Mouse (Mus musculus) forelimb bud, embryonic 11.5 days (tissue): ENCODE data around the gene Rad51ap1.

Source experiments
- DNase-seq: peaks from one replicate; pipeline ENCODE4 v3.0.0-alpha.2; 2012; ENCODE audit warnings: low read depth, low spot score

Rad51ap1 gene

DNA sequence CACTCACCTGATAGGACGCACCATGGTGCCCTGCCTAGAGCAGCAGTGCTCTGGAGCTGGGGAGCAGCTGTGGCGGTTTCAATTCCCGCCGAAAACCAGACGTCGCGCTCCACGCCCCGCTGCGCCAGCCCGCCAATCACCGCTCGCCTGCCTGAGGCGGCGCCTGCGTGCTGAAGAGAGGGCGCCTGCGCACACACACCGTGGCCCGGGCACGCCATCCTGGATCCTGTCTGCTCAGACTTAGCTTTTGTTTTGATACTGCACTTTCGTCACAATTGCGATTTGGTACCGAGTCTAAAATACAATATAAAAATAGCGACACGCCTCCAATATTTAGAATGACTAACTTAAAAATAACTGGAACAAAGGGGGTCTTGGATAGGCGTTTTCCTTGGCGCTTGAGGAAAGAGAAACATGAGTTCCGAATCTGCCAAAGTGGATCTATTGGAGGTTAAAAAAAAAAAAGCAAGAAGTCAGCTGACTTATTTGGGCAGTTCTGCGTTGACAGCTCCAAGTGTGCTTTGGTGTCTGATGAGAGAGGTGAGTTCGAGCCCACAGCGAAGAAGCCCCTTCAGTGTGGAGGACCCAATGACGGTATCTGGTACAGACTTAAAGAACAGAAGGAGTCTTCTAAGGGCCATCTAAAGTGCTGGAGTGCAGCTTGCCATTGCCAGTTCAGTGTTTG is at the start of gene Rad51ap1, which contains the start of gene D6Wsu163e:
Gene Rad51ap1, minus strand, starts transcription at position 101 of the 685 bp plus-strand sequence.
Gene D6Wsu163e, plus strand, starts transcription at position 476 of the 685 bp plus-strand sequence.
- peak; percentile 95 for DNase-seq

DNA sequence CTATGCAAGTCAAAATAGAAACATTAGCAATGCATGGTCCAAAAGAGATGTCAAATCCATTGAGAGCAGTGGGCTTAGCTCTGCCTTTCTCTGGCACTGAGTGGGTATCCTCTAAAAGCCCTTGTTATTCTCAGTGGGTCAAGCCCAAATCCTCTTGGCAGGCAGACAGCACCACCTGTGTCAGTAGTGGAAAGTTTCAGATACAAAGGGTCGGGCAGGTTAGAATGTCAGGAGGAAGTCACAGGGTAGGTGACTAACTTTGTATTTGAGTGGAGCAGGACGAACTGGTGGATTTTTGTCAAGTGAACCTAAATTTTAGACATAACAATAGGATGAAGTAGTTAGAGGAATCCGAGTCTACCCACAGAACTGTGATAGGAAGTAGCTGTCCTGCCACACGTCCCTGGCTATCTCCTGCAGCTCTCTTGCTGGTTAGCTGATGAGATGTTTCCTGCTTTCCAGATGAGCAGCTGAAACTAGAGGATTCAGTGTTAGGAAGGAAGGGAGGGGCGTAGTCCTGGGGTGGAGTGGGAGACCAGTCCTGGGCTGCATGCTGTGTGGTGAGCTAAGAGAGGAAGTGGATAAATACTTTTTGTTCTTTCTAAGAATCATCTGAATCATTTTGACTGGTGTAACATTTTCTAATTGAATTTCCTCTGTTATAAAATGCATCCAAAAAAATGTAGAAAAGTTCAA is 42.3 kb upstream of the Rad51ap1 start:
- DNase-seq, result no peak

DNA sequence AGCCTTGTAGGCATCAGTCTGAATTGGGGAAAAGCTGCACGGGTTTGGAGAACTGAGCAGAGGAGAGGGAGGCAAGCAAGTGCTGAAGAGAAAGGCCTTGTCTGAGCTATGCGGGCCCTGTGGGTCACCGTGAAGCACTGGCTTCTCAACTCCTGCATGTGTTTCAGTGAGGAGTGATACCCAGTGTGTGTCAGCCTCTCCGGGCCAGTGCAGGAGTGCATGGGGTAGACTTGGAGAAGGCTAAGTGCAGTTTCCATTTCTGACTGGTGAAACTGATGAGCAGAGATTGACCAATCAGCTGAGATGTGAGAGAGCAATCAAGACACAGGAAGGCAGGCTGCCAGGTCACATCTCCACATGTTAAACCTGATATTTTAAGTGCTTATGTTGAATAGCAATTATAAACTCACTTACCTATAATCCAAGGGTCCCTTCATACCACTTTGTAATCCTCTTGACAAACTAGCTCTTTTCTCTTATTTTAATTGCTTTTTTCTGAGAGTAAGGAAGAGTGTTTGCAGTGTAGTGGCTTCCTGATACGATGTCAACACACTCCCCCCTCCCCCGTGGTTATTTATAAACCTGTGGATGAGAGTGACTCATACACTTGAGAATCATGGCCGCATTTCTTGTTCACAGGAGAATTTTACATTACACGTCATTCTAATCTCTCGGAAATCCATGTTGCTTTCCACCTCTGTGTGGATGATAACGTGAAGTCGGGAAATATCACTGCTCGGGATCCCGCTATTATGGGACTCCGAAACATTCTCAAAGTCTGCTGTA is 27.0 kb upstream of the Rad51ap1 start:
- DNase-seq, result no peak

- DNase-seq, result no peak
Observed at GRCm38 (mm10) chr6:126963426-126963825, 24.0 kb upstream of the Rad51ap1 start.

- DNase-seq, result no peak
Observed at GRCm38 (mm10) chr6:126962709-126963108, 23.3 kb upstream of the Rad51ap1 start.

GRCm38 (mm10) chr6:126961371-126962018 is 22.1 kb upstream of the Rad51ap1 start:
- DNase-seq, result no peak

GRCm38 (mm10) chr6:126955734-126956133 is 16.3 kb upstream of the Rad51ap1 start:
- DNase-seq, result peak; percentile 88

DNA sequence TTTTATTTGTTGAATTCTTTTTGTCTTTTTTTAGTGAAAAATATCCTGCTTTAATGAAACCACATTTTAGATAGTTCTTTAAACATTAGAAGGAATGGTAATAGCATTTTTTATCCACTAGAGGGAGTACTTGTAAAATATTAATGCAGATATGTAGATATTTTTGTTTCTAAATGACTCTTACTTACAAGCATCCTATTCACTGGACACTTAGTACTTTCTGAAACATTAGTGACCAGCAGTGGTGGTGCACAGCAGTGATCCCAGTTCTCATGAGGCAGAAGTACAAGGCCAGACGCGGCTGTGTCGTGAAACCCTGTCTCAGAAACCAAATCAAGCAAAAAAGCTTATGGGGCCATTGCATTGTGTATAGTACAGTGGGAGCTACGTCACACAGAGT is 8.9 kb upstream of the Rad51ap1 start:
- DNase-seq, result no peak

DNA sequence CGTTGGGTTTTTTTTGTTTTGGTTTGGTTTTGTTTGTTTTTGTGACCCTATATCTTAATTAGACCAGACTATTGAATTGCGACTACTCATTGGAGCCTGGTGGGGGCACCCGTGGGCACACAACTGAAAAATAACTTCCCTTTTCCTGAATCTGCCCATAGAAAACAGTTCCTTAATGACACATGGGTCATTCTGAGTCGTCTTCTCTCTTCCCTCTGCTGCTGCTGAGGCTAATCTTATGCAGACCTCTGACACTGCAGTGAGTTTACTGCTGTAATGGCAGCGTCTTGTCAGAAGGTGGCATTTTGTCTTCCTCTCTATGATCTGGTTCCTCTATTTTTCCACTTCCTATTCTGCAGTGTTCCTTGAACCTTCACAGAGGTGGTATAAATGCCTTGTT is 1.1 kb upstream of the Rad51ap1 start:
- no peak for DNase-seq

DNA sequence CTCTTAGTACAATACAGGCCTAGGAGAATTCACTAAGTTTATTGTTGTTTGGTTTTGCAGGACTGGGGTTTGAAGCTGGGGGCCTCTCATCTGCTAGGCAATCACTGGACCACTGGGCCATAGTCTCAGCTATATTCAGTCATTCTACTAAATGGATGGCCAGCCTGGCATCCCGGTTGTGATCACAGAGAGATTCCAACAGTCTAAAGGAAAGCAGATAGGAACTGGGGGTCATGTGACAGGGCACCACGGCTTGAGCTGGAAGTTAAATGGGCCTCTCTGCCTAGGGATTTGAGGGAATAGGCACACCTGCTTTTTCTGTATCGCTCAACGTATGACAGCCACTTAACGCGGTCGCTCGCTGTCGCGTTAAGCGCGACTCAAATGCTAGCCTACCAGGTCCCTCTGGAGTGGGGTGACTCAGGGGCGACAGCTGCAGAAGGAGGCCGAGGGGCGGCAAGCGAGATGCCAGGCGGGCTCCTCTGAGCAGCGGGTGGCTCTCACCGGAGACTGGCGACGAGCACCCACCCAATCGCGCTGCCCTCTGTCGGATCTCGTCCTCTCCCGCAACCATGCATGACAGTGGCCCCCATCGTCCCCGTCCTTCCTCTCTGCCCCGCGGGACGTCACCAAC is 417 bp downstream of the Rad51ap1 start:
- DNase-seq, result no peak

DNA sequence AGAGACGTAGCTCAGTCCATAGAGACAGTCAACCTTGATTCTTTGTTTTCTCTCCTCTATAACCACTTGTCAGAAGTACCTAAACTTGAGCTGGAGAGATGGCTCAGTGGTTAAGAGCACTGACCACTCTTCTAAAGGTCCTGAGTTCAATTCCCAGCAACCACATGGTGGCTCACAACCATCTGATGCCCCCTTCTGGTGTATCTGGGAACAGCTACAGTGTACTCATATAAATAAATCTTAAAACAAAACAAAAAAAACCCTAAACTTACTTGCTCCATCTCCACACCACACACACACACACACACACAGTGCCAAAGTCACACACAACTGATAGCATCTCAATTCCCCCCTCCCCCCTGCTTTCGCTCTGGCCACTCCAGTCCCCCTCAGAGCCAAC is 1.3 kb downstream of the Rad51ap1 start:
- DNase-seq, result no peak

DNA sequence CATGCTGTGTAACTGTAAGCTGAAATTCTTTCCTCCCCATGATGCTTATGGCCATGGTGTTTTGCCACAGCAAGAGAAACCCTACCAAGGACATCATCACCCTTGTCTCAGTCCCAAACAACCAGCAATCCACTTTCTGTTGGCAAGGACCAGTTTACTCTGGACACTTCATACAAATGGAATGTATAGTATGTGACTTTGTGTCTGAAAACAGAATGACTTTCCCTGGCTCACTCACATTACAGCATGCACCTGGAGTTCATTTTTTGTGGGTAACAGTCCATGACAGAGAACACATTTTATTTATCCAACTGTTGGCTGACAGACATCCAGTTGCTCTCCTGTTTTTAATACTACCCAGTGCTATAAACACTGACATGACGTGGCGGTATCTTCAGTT is 6.5 kb downstream of the Rad51ap1 start:
- DNase-seq, result no peak

DNA sequence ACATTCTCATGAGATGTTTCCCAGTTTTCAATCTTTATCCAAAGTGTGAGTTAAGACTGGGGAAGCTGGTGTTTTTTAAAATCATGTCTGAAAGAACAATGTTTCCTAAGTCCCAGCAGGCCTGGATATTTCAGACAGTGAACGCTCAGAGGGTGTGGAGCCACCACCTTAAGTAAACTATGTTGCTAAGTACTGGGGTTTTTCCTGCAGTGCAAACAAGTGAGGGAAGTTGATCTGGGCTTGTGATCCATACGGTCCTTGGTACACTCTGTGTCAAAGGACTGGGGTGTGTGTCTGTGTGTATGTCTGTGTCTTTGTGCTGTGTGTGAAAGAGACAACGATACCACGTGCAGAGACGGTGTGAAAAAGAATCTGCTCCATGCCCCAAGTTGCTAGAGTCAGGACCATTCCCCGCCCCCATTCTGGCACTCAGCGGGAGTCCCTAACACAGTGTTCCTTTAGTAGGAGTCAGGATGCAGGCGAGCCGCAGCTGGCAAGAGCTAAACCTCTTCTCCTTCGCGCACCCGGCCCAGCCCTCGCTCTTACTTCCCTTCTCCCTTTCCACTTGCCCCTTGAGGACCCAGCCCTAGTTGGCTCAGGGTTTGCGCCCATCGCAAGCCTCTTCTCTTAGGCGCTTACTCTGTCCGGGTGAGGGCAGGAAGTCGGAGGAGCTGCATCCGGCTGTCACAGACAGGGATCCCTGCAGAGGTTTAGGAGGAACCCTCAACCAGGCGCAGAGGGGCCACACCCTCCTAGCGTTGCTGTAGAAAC is 18.1 kb downstream of the Rad51ap1 start, which contains the start of gene Dyrk4:
Gene Dyrk4, minus strand, starts transcription at position 729 of the 771 bp plus-strand sequence.
- no peak for DNase-seq

DNA sequence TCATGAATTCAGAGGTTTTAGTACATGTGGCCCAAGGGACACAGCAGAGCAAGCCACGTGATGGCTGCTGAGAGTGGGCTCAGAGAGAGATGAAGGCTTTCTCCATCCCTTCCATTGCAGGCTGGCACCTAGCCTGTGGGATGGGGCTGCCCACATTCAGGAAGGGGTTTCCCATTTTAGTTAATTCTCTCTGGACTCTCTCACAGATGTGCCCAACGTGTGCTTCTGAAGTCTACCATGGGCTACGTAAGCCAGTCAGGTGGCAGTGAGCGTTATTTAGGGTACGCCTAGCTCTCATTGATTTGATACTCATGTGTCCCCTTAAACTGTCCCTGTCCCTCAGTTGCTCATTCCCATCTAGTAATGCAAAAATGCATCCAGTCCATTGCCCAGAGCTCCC is 24.5 kb downstream of the Rad51ap1 start:
- no peak for DNase-seq

- DNase-seq, result no peak
Observed at GRCm38 (mm10) chr6:126910727-126911126, 28.7 kb downstream of the Rad51ap1 start.

DNA sequence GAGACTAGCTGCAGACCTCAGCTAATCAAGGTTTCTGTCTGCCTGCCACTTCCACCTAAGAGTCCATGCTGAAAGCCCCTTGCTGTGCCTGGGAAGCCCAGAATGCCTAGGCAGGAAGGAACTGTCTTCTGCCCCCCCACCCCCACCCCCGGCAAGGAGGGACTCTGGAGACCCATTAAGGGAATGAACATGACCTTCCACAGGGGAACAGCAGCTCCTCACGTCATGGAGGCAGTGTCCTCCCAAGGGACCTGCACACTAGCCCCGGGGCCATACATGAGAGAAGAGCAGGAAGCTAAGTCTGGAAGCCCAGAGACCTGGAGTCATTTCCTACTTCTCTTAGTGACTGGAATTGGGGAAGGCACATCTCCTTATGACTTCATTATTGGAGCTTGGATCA is 31.5 kb downstream of the Rad51ap1 start:
- no peak for DNase-seq

GRCm38 (mm10) chr6:126907378-126907777 is 32.0 kb downstream of the Rad51ap1 start:
- DNase-seq, result no peak

- no peak for DNase-seq
Observed at GRCm38 (mm10) chr6:126877118-126877517, 62.3 kb downstream of the Rad51ap1 start.
